In genomic region chr11:35523773-35524172, GRCm38 (mm10) we compare ENCODE assay signal across 10 mouse cellular contexts.
DNase-seq lines count a peak whose midpoint lies in the region; ATAC-seq and TF ChIP-seq lines count a peak whose summit lies in the region.
"Had no signal": no experiment of that assay in that cellular context is flagged by ENCODE, and none has a peak within 500 bp of the region (broad histone marks: within the 10 kb centered on the region; RNA-seq: fewer than 3 reads in every experiment).

No protein-coding gene starts in this region.

- H3K27me3 ChIP-seq in intestine, embryonic 14.5 days (replicated peaks; ENCODE audit: control insufficient read depth, insufficient read depth, low read length): no peaks in the 10 kb centered on the region
- H3K27me3 ChIP-seq in intestine, postnatal 0 days (replicated peaks; ENCODE audit: control insufficient read depth, insufficient read depth, low read length): no peaks in the 10 kb centered on the region
- H3K27me3 ChIP-seq in ES-Bruce4 (ENCODE audit: control insufficient read depth, insufficient read depth, low read length, poor library complexity, severe bottlenecking): no peaks in the 10 kb centered on the region
- no peaks in the 10 kb centered on the region for H3K27me3 ChIP-seq in hindbrain, embryonic 12.5 days
- H3K27me3 ChIP-seq: limb, embryonic 13.5 days had no signal

- 90% methylated on average over 4 of the region's 4 CpGs for WGBS in intestine, embryonic 14.5 days
- 84% methylated on average over 4 of the region's 4 CpGs for WGBS in intestine, postnatal 0 days
- 18% methylated on average over 4 of the region's 4 CpGs for WGBS in hindbrain, embryonic 12.5 days

- intact Hi-C loops in gastrocnemius, postnatal 36 days (cut with DNase I): no loop called here

- peak; percentile 47; the same call in 1 of the 2 replicates for ATAC-seq in intestine, embryonic 14.5 days (replicated peaks; ENCODE audit: low FRiP score, low TSS enrichment, low read depth)
- ATAC-seq in intestine, postnatal 0 days: no peak
- peak; percentile 75 for ATAC-seq in hindbrain, embryonic 12.5 days (ENCODE audit: low FRiP score)

- no peak for DNase-seq in intestine, embryonic 14.5 days (ENCODE audit: low spot score)
- DNase-seq in ZHBTc4 (ENCODE audit: low read depth, low spot score): peak; percentile 84
- no peak for DNase-seq in gastrocnemius, postnatal 36 days
- DNase-seq in frontal cortex, postnatal 25 days (ENCODE audit: low spot score in 2 of 2): no peak
- no peak for DNase-seq in adrenal gland, adult 2 months
- DNase-seq: thymus, postnatal 4 days had no signal

- TF ChIP-seq POLR2A in ES-Bruce4 (IDR thresholded peaks at IDR 0.05; ENCODE audit: insufficient read depth, low read length): no peak

- H3K4me2 ChIP-seq in intestine, embryonic 14.5 days (ENCODE audit: low read length): no peak overlapping the region
- no peak overlapping the region for H3K4me2 ChIP-seq in intestine, postnatal 0 days (replicated peaks; ENCODE audit: low read depth)
- H3K4me2 ChIP-seq in hindbrain, embryonic 12.5 days (replicated peaks): no peak overlapping the region
- H3K4me2 ChIP-seq: limb, embryonic 13.5 days had no signal

- H3K9ac ChIP-seq in intestine, embryonic 14.5 days (ENCODE audit: low read length): no peak overlapping the region
- H3K9ac ChIP-seq in intestine, postnatal 0 days (ENCODE audit: low read depth, low read length): no peak overlapping the region
- no peak overlapping the region for H3K9ac ChIP-seq in ES-Bruce4 (ENCODE audit: low read depth, poor library complexity, severe bottlenecking)
- H3K9ac ChIP-seq in hindbrain, embryonic 12.5 days: no peak overlapping the region
- H3K9ac ChIP-seq: limb, embryonic 13.5 days had no signal

- no peaks in the 10 kb centered on the region for H3K4me1 ChIP-seq in intestine, embryonic 14.5 days (replicated peaks; ENCODE audit: control insufficient read depth, insufficient read depth, low read length)
- no peaks in the 10 kb centered on the region for H3K4me1 ChIP-seq in intestine, postnatal 0 days (replicated peaks; ENCODE audit: control insufficient read depth, insufficient read depth, low read length)
- H3K4me1 ChIP-seq in ES-Bruce4 (ENCODE audit: control insufficient read depth, insufficient read depth, low read length): peaks cover 5% of the 10 kb centered on the region
- peaks cover 46% of the 10 kb centered on the region for H3K4me1 ChIP-seq in hindbrain, embryonic 12.5 days

- TF ChIP-seq CTCF in intestine, postnatal 0 days (IDR thresholded peaks at IDR 0.05; ENCODE audit: low read depth): no peak
- no peak for TF ChIP-seq CTCF in ES-Bruce4 (IDR thresholded peaks at IDR 0.05; ENCODE audit: low read depth, low read length)

- no peak overlapping the region for H3K4me3 ChIP-seq in intestine, embryonic 14.5 days (ENCODE audit: low read depth, low read length)
- no peak overlapping the region for H3K4me3 ChIP-seq in intestine, postnatal 0 days (ENCODE audit: low read depth, low read length)
- no peak overlapping the region for H3K4me3 ChIP-seq in ES-Bruce4 (ENCODE audit: low read depth, low read length)
- H3K4me3 ChIP-seq in hindbrain, embryonic 12.5 days: no peak overlapping the region
- H3K4me3 ChIP-seq: limb, embryonic 13.5 days had no signal

- no peaks in the 10 kb centered on the region for H3K9me3 ChIP-seq in intestine, embryonic 14.5 days (ENCODE audit: control insufficient read depth, low read length)
- no peaks in the 10 kb centered on the region for H3K9me3 ChIP-seq in intestine, postnatal 0 days (ENCODE audit: control insufficient read depth)
- H3K9me3 ChIP-seq in ES-Bruce4 (replicated peaks; ENCODE audit: control insufficient read depth, insufficient read depth, low read length, poor library complexity, severe bottlenecking): no peaks in the 10 kb centered on the region
- no peaks in the 10 kb centered on the region for H3K9me3 ChIP-seq in hindbrain, embryonic 12.5 days (replicated peaks)
- H3K9me3 ChIP-seq: limb, embryonic 13.5 days had no signal

- no peaks in the 10 kb centered on the region for H3K36me3 ChIP-seq in intestine, embryonic 14.5 days (ENCODE audit: control insufficient read depth, insufficient read depth, low read length)
- H3K36me3 ChIP-seq in intestine, postnatal 0 days (ENCODE audit: control insufficient read depth, insufficient read depth): no peaks in the 10 kb centered on the region
- no peaks in the 10 kb centered on the region for H3K36me3 ChIP-seq in ES-Bruce4 (ENCODE audit: control insufficient read depth, insufficient read depth, low read length, poor library complexity, severe bottlenecking)
- no peaks in the 10 kb centered on the region for H3K36me3 ChIP-seq in hindbrain, embryonic 12.5 days
- H3K36me3 ChIP-seq: limb, embryonic 13.5 days had no signal

- H3K27ac ChIP-seq in intestine, embryonic 14.5 days (ENCODE audit: low read depth): no peak overlapping the region
- no peak overlapping the region for H3K27ac ChIP-seq in intestine, postnatal 0 days (ENCODE audit: low read depth, low read length)
- H3K27ac ChIP-seq in ES-Bruce4 (ENCODE audit: insufficient read depth, low read length): peak overlapping the region; percentile 52
- peak overlapping the region; percentile 57 for H3K27ac ChIP-seq in hindbrain, embryonic 12.5 days
- H3K27ac ChIP-seq: limb, embryonic 13.5 days had no signal

- peak; percentile 52; the same call in 1 of the 2 replicates for TF ChIP-seq EP300 in ES-Bruce4 (IDR thresholded peaks at IDR 0.05; ENCODE audit: insufficient read depth, low read depth, low read length)

Comparison
In these comparisons a context has a peak if more than half of its experiments do, and no peak if none do; other contexts are left out.
1. H3K27ac ChIP-seq: peak in ES-Bruce4 (single experiment) and hindbrain, embryonic 12.5 days (single experiment); none in intestine, embryonic 14.5 days (single experiment) and intestine, postnatal 0 days (single experiment).